Mouse (Mus musculus) MEL (cell line): ENCODE measurements around the gene Nabp2. TPM values are rescaled to one million over a fixed set of nuclear protein-coding genes. Genes with fewer than 3 reads are reported as not detected.
A peak's percentile ranks its signal among the peaks of the same experiment; 100 is the strongest.

Source experiments
- DNase-seq: peaks from one replicate; pipeline ENCODE4 v3.0.0; 2011; ENCODE audit warnings: low read depth, low spot score
- H3K27ac ChIP-seq: 2 replicates; pipeline ENCODE4 v1.5.1; 2012; ENCODE audit warnings: low read depth, mild to moderate bottlenecking, control low read depth, low read length, moderate library complexity; ENCODE audit not compliant: control insufficient read depth
- H3K27me3 ChIP-seq, 2 experiments: fragments of 150-350 bp in 1 of 2; sonication (generic) in 1 of 2; 2 replicates each; pipeline ENCODE4 v1.6.1; 2012; ENCODE audit warnings: low read length in 2 of 2, mild to moderate bottlenecking in 2 of 2, improper control_type of control experiment in 1 of 2, moderate library complexity in 1 of 2; ENCODE audit not compliant: insufficient read depth in 2 of 2, control insufficient read depth in 1 of 2
- H3K36me3 ChIP-seq, 2 experiments: 2 replicates each; pipeline ENCODE4 v1.6.1; 2012 to 2014; ENCODE audit warnings: low read length in 2 of 2, improper control_type of control experiment in 1 of 2, inconsistent platforms in 1 of 2, mild to moderate bottlenecking in 1 of 2; ENCODE audit not compliant: insufficient read depth in 2 of 2, control insufficient read depth in 1 of 2
- H3K4me1 ChIP-seq, 2 experiments: fragments of 150-350 bp in 1 of 2; sonication (generic) in 1 of 2; 2 replicates each; pipeline ENCODE4 v1.6.1; 2012; ENCODE audit warnings: low read length in 2 of 2, improper control_type of control experiment in 1 of 2, mild to moderate bottlenecking in 1 of 2; ENCODE audit not compliant: insufficient read depth in 2 of 2, control insufficient read depth in 1 of 2
- H3K4me3 ChIP-seq, 2 experiments: fragments of 150-350 bp in 1 of 2; sonication (generic) in 1 of 2; 2 replicates each; pipeline ENCODE4 v1.5.1; 2012; ENCODE audit warnings: low read depth in 2 of 2, low read length in 2 of 2, mild to moderate bottlenecking in 2 of 2, moderate library complexity in 2 of 2, control low read depth in 1 of 2, improper control_type of control experiment in 1 of 2; ENCODE audit not compliant: control insufficient read depth in 1 of 2, insufficient read depth in 1 of 2
- H3K79me2 ChIP-seq: 2 replicates; pipeline ENCODE4 v1.6.1; 2012; ENCODE audit warnings: mild to moderate bottlenecking, low read length, moderate library complexity; ENCODE audit not compliant: control insufficient read depth, poor library complexity, insufficient read depth
- H3K9ac ChIP-seq: 2 replicates; pipeline ENCODE4 v1.6.1; 2012; ENCODE audit warnings: low read depth, mild to moderate bottlenecking, control low read depth, low read length, moderate library complexity; ENCODE audit not compliant: control insufficient read depth, poor library complexity, severe bottlenecking
- H3K9me3 ChIP-seq: fragments of 150-350 bp; sonication (generic); replicated peaks from 2 replicates; pipeline ENCODE4 v1.6.1; 2012; ENCODE audit warnings: mild to moderate bottlenecking, low read length, improper control_type of control experiment, moderate library complexity; ENCODE audit not compliant: insufficient read depth
- BHLHE40 ChIP-seq: IDR thresholded peaks from 2 replicates; pipeline ENCODE4 v1.6.1; 2012; ENCODE audit warnings: low read depth, mild to moderate bottlenecking, inconsistent platforms, low read length, improper control_type of control experiment, borderline replicate concordance
- CHD2 ChIP-seq: IDR thresholded peaks from 2 replicates; pipeline ENCODE4 v1.6.1; 2011; ENCODE audit warnings: low read length, improper control_type of control experiment
- CTCF ChIP-seq, 3 experiments: IDR thresholded peaks in 2 of 3; conservative IDR thresholded peaks in 1 of 3; 2 replicates each; pipeline ENCODE4 v1.5.1; 2011 to 2012; ENCODE audit warnings: low read length in 3 of 3, low read depth in 2 of 3, mild to moderate bottlenecking in 2 of 3, improper control_type of control experiment in 1 of 3, inconsistent platforms in 1 of 3, mixed read lengths in 1 of 3, moderate library complexity in 1 of 3; ENCODE audit not compliant: control insufficient read depth in 1 of 3, insufficient read depth in 1 of 3, poor library complexity in 1 of 3, severe bottlenecking in 1 of 3
- ELF1 ChIP-seq: IDR thresholded peaks from 2 replicates; pipeline ENCODE4 v1.6.1; 2014; ENCODE audit warnings: low read depth, mild to moderate bottlenecking, inconsistent platforms, low read length, improper control_type of control experiment, moderate library complexity
- EP300 ChIP-seq, 2 experiments: IDR thresholded peaks; 2 replicates each; pipeline ENCODE4 v1.6.1; 2011; ENCODE audit warnings: improper control_type of control experiment in 2 of 2, low read length in 2 of 2, low read depth in 1 of 2, mild to moderate bottlenecking in 1 of 2
- ETS1 ChIP-seq: IDR thresholded peaks from 2 replicates; pipeline ENCODE4 v1.6.1; 2012; ENCODE audit warnings: low read depth, mild to moderate bottlenecking, inconsistent platforms, low read length, improper control_type of control experiment, moderate library complexity
- GABPA ChIP-seq: IDR thresholded peaks from 2 replicates; pipeline ENCODE4 v1.6.1; 2012; ENCODE audit warnings: low read depth, mild to moderate bottlenecking, inconsistent platforms, low read length, improper control_type of control experiment, moderate library complexity
- GATA1 ChIP-seq: IDR thresholded peaks from 2 replicates; pipeline ENCODE4 v1.6.1; 2011; ENCODE audit warnings: low read depth, low read length, improper control_type of control experiment
- HCFC1 ChIP-seq: IDR thresholded peaks from 2 replicates; pipeline ENCODE4 v1.6.1; 2012; ENCODE audit warnings: low read depth, mild to moderate bottlenecking, inconsistent platforms, low read length, improper control_type of control experiment, moderate library complexity
- KAT2A ChIP-seq: conservative IDR thresholded peaks from 2 replicates; pipeline ENCODE4 v1.6.1; 2012; ENCODE audit warnings: low read depth, low read length, improper control_type of control experiment, inconsistent platforms
- MAFK ChIP-seq: IDR thresholded peaks from 2 replicates; pipeline ENCODE4 v1.6.1; 2011; ENCODE audit warnings: low read depth, mild to moderate bottlenecking, low read length, improper control_type of control experiment, borderline replicate concordance
- MAX ChIP-seq: IDR thresholded peaks from 2 replicates; pipeline ENCODE4 v1.6.1; 2011; ENCODE audit warnings: low read length, improper control_type of control experiment
- MXI1 ChIP-seq: IDR thresholded peaks from 2 replicates; pipeline ENCODE4 v1.6.1; 2011; ENCODE audit warnings: mild to moderate bottlenecking, low read depth, low read length, improper control_type of control experiment
- MYC ChIP-seq: IDR thresholded peaks from 2 replicates; pipeline ENCODE4 v1.6.1; 2011; ENCODE audit warnings: low read depth, mild to moderate bottlenecking, low read length, improper control_type of control experiment, moderate library complexity
- NELFE ChIP-seq: IDR thresholded peaks from 2 replicates; pipeline ENCODE4 v1.6.1; 2011; ENCODE audit warnings: low read depth, low read length, improper control_type of control experiment
- POLR2A ChIP-seq, 2 experiments: IDR thresholded peaks; 2 replicates each; pipeline ENCODE4 v1.6.1; 2011 to 2012; ENCODE audit warnings: low read length in 2 of 2, mild to moderate bottlenecking in 2 of 2, control low read depth in 1 of 2, improper control_type of control experiment in 1 of 2, low read depth in 1 of 2, moderate library complexity in 1 of 2; ENCODE audit not compliant: control insufficient read depth in 1 of 2, insufficient read depth in 1 of 2, poor library complexity in 1 of 2
- POLR2AphosphoS2 ChIP-seq: IDR thresholded peaks from 2 replicates; pipeline ENCODE4 v1.6.1; 2011; ENCODE audit warnings: low read length, improper control_type of control experiment
- SIN3A ChIP-seq: IDR thresholded peaks from 2 replicates; pipeline ENCODE4 v1.6.1; 2012; ENCODE audit warnings: low read length, improper control_type of control experiment, inconsistent platforms
- TAL1 ChIP-seq: IDR thresholded peaks from 2 replicates; pipeline ENCODE4 v1.6.1; 2012; ENCODE audit warnings: mild to moderate bottlenecking, inconsistent platforms, low read length, moderate library complexity, mixed read lengths
- TBP ChIP-seq: IDR thresholded peaks from 2 replicates; pipeline ENCODE4 v1.8.0; 2011; ENCODE audit warnings: low read depth, low read length, improper control_type of control experiment
- UBTF ChIP-seq: IDR thresholded peaks from 2 replicates; pipeline ENCODE4 v1.6.1; 2012; ENCODE audit warnings: low read depth, mild to moderate bottlenecking, inconsistent platforms, low read length, improper control_type of control experiment, moderate library complexity, borderline replicate concordance; ENCODE audit not compliant: insufficient read depth
- USF1 ChIP-seq: IDR thresholded peaks from 2 replicates; pipeline ENCODE4 v1.6.1; 2014; ENCODE audit warnings: low read depth, mild to moderate bottlenecking, inconsistent platforms, low read length, improper control_type of control experiment, moderate library complexity
- ZC3H11A ChIP-seq: IDR thresholded peaks from 2 replicates; pipeline ENCODE4 v1.6.1; 2012; ENCODE audit warnings: low read depth, mild to moderate bottlenecking, inconsistent platforms, low read length, improper control_type of control experiment
- ZMIZ1 ChIP-seq: IDR thresholded peaks from 2 replicates; pipeline ENCODE4 v1.6.1; 2012; ENCODE audit warnings: low read depth, mild to moderate bottlenecking, inconsistent platforms, low read length, improper control_type of control experiment, moderate library complexity
- polyA plus RNA-seq, 2 experiments: library from polyadenylated mRNA; stranded (reverse) in 1 of 2; unstranded in 1 of 2; fragments of >175 nt in 1 of 2; fragments of >200 nt in 1 of 2; gene quantifications; 2 replicates each; pipeline versions ENCODE4 v1.2.1 to v1.2.4; 2012; ENCODE audit warnings: low replicate concordance in 2 of 2, low read depth in 1 of 2; ENCODE audit not compliant: insufficient read length in 2 of 2, insufficient read depth in 1 of 2, missing spikeins in 1 of 2
- total RNA-seq: library from RNA; depleted of rRNA; stranded (reverse); fragments of 300-350 nt; gene quantifications from 2 replicates; pipeline ENCODE4 v1.2.3, GENCODE M21; 2012

Gene Nabp2
- total and polyA plus RNA-seq, 3 experiments = 33.7 to 249 (median 166) TPM

DNA sequence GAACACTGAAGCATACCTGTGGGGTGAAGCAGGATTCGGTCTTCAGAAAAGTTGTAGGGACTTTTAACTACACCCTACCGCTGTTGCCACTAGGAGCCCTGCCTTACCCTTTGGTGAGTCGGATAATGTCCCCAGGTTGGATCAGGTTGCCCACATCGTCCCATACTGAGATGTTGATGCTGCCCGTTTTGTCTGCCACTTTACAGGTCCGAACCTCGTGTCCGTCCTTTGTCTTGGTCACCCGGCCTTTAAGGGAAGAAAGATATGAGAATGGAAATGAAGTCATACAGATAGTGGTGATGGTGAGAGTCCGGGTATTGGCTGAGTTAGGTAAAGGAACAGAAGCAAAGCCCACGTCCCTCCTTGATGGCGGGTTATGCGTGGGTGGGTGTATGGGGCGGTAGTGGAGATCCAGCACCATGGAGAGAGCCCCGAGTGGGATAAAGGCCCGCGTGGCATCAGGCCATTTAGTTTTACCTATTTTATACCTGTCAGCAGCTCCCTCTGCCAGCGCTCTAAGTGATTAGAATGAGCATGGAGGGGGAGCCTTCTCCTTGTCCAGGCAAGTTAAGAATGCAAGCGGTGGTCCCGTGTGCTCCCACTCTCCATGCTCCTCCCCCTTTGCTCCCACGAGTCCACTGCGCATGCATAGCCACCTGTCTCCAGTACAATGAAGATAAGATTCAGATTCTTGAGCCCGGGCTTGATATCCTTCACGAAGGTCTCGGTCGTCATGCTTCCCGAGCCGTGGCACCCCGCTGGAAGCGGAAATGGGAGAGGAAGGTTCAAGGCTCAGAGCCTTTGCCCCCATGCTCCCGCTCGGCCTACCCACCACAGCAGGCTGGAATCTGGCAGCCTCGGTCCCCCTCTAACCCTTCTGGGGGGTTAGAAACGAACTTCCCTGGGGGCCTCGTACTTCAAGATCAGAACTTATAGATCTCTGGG is 2.4 kb downstream of the Nabp2 start (continued):
- TF ChIP-seq EP300 (IDR thresholded peaks at IDR 0.05; ENCODE audit: low read depth in 1 of 2, low read length in 2 of 2) = 0 out of 4 replicates have a peak, but pooled peaks of 1 of the 2 experiments have one; percentile 2
- TF ChIP-seq TBP = no peak
- no peak for TF ChIP-seq ZC3H11A
- TF ChIP-seq POLR2A (IDR thresholded peaks at IDR 0.05; ENCODE audit: control insufficient read depth in 1 of 2, insufficient read depth in 1 of 2, low read depth in 1 of 2, low read length in 2 of 2, poor library complexity in 1 of 2) = peak; percentile 26 to 28; a peak in 2 of 4 replicates
- TF ChIP-seq ELF1 = no peak
- no peak for TF ChIP-seq MAFK
- TF ChIP-seq CTCF (IDR thresholded peaks at IDR 0.05 in 2 of 3, conservative IDR thresholded peaks at IDR 0.05 in 1 of 3; ENCODE audit: control insufficient read depth in 1 of 3, insufficient read depth in 1 of 3, low read depth in 2 of 3, low read length in 3 of 3, poor library complexity in 1 of 3, severe bottlenecking in 1 of 3) = no peak
- TF ChIP-seq POLR2AphosphoS2 = no peak
- no peak for TF ChIP-seq MYC
- no peak for TF ChIP-seq BHLHE40

GRCm38 (mm10) chr10:128403931-128404330 is 7.4 kb downstream of the Nabp2 start:
- Histone ChIP-seq H3K36me3 (peaks cover 0 to 3% of the 10 kb centered on the region in 2 experiments; a peak in 2 of 4 replicates), H3K4me3 (no peak overlapping the region), H3K4me1 (peaks cover 0 to 7% of the 10 kb centered on the region in 2 experiments; a peak in 1 of 4 replicates), H3K27ac (no peak overlapping the region), H3K79me2 (peaks cover 3% of the 10 kb centered on the region; the same call in 1 of the 2 replicates), H3K9me3 (no peaks in the 10 kb centered on the region), H3K27me3 (no peaks in the 10 kb centered on the region), H3K9ac (no peak overlapping the region)
- TF ChIP-seq TAL1 (no peak), MAFK (no peak), MAX (no peak)
- DNase-seq = no peak

DNA sequence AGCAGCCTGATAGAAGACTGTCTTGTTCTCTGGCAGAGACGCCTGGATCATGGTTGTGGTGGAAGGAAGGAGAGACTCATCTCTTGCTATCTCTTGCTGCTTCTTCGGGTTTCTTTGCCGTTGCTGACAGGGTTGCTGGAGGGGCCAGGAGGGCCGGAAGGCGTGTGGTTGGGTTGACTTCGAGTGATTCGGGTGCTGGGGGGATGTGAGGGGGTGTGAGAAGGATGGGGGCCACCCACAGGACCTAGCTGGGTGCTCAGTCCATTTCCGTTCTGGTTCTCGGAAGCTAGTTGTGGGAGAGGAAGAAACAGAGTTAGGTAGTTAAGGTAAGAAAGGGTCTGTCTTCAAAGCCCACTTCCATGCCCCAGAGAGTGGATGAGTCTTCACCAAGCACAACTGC is 9.7 kb downstream of the Nabp2 start:
- TF ChIP-seq USF1 (no peak), ZMIZ1 (no peak), CHD2 (no peak), HCFC1 (no peak), ETS1 (no peak), SIN3A (no peak), TBP (no peak), UBTF (no peak), KAT2A (no peak), BHLHE40 (no peak), NELFE (no peak), EP300 (IDR thresholded peaks at IDR 0.05; ENCODE audit: low read depth in 1 of 2, low read length in 2 of 2) (no peak), MAFK (no peak), GABPA (no peak), POLR2AphosphoS2 (no peak), GATA1 (no peak), MXI1 (no peak)
- H3K27ac ChIP-seq = no peak overlapping the region
- no peak for DNase-seq
- H3K79me2 ChIP-seq = no peaks in the 10 kb centered on the region
- H3K27me3 ChIP-seq = no peaks in the 10 kb centered on the region
- no peaks in the 10 kb centered on the region for H3K36me3 ChIP-seq
- no peak overlapping the region for H3K4me3 ChIP-seq
- H3K4me1 ChIP-seq = no peaks in the 10 kb centered on the region
- H3K9me3 ChIP-seq = no peaks in the 10 kb centered on the region
- H3K9ac ChIP-seq = no peak overlapping the region
